Mouse (Mus musculus) heart, postnatal 0 days (tissue): ENCODE measurements around the gene Jun.

ENCODE experiments used
- CTCF ChIP-seq: IDR thresholded peaks from 2 replicates; pipeline ENCODE4 v1.5.1; 2016; ENCODE audit warnings: antibody characterized with exemption, control low read depth, low read depth
- EP300 ChIP-seq: IDR thresholded peaks from 2 replicates; pipeline ENCODE4 v1.6.1; 2016; ENCODE audit warnings: antibody characterized with exemption, low read depth

- TF ChIP-seq EP300, result no peak
- TF ChIP-seq CTCF, result peak; percentile 48
These were observed 2.0 kb downstream of the Jun start for GRCm38 (mm10) chr4:95049884-95050517.
